Mouse (Mus musculus) olfactory bulb, adult 2 months (tissue): Measurements from ENCODE around the gene Pten.

ENCODE experiments used
- CTCF ChIP-seq: fragments of 200-500 bp; IDR thresholded peaks from 2 replicates; pipeline ENCODE4 v1.5.1; 2012; ENCODE audit warnings: low read depth, mild to moderate bottlenecking, low read length, moderate library complexity; ENCODE audit not compliant: insufficient read depth
- POLR2A ChIP-seq: fragments of 200-500 bp; IDR thresholded peaks from 2 replicates; pipeline ENCODE4 v1.6.1; 2012; ENCODE audit warnings: mild to moderate bottlenecking, low read depth, low read length, moderate library complexity; ENCODE audit not compliant: insufficient read depth

DNA sequence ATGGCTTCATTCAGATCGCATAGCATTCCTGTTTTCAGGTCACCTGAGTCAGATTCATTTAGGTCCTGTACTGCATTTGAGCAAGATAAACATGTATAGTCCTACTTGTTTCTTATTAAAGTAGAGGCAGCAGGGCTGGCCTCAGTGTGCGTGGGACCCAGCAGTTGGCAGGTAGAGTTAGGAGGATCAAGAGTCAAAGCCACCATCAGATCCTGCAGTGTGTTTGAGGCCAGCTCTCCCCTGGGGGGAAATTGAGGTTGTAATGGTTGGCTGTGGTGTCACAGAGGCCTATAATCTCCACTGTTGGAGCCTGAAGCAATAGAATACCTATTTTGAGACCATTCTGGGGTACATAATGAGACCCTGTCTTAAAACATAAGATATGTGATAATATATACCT lies 50.3 kb downstream of the Pten start:
- TF ChIP-seq POLR2A (no peak), CTCF (no peak)
